Mouse (Mus musculus) CH12.LX (cell line): Measurements from ENCODE around the gene Plch2. TPM values are rescaled to one million over a fixed set of nuclear protein-coding genes. Genes with fewer than 3 reads are reported as not detected.

Experiments
- DNase-seq: peaks from one replicate; pipeline ENCODE4 v3.0.0-alpha.2; 2013; ENCODE audit errors: extremely low read depth
- H3K27ac ChIP-seq: 2 replicates; pipeline ENCODE4 v1.5.1; 2012; ENCODE audit warnings: low read depth, mild to moderate bottlenecking, control low read depth, moderate library complexity; ENCODE audit not compliant: insufficient read depth
- H3K27me3 ChIP-seq: replicated peaks from 2 replicates; pipeline ENCODE3; 2012; ENCODE audit warnings: inconsistent platforms
- H3K36me3 ChIP-seq, 2 experiments: replicated peaks in 1 of 2; 2 replicates each; pipeline versions ENCODE3 to v1.6.1; 2012; ENCODE audit warnings: inconsistent platforms in 1 of 2, low read length in 1 of 2, mild to moderate bottlenecking in 1 of 2, mixed read lengths in 1 of 2, moderate library complexity in 1 of 2; ENCODE audit not compliant: control insufficient read depth in 1 of 2, insufficient read depth in 1 of 2
- H3K4me1 ChIP-seq, 2 experiments: 2 replicates each; pipeline ENCODE4 v1.6.1; 2012; ENCODE audit warnings: inconsistent platforms in 1 of 2, moderate library complexity in 1 of 2; ENCODE audit not compliant: insufficient read depth in 2 of 2, control insufficient read depth in 1 of 2
- H3K4me2 ChIP-seq: 2 replicates; pipeline ENCODE4 v1.6.1; 2012; ENCODE audit warnings: low read depth, mild to moderate bottlenecking, control low read depth; ENCODE audit not compliant: poor library complexity, insufficient read depth, severe bottlenecking
- H3K4me3 ChIP-seq, 3 experiments: fragments of 150-350 bp in 1 of 3; sonication (generic) in 1 of 3; replicated peaks in 1 of 3; 2 replicates each; pipeline versions ENCODE3 to v1.5.1; 2011 to 2012; ENCODE audit warnings: low read depth in 2 of 3, low read length in 2 of 3, mild to moderate bottlenecking in 2 of 3, moderate library complexity in 2 of 3, control low read depth in 1 of 3, improper control_type of control experiment in 1 of 3, inconsistent platforms in 1 of 3, mixed read lengths in 1 of 3; ENCODE audit not compliant: poor library complexity in 1 of 3
- H3K79me2 ChIP-seq: replicated peaks from 2 replicates; pipeline ENCODE4 v1.6.1; 2012; ENCODE audit warnings: mild to moderate bottlenecking, moderate library complexity; ENCODE audit not compliant: control insufficient read depth, poor library complexity, insufficient read depth, severe bottlenecking; ENCODE audit errors: extremely low read depth
- H3K9ac ChIP-seq: 2 replicates; pipeline ENCODE4 v1.6.1; 2012; ENCODE audit warnings: low read depth, mild to moderate bottlenecking, control low read depth, moderate library complexity; ENCODE audit not compliant: insufficient read depth
- H3K9me3 ChIP-seq: replicated peaks from 2 replicates; pipeline ENCODE3; 2012; ENCODE audit warnings: low read length, inconsistent platforms, mixed read lengths
- BHLHE40 ChIP-seq: IDR thresholded peaks from 2 replicates; pipeline ENCODE4 v1.6.1; 2011; ENCODE audit warnings: mild to moderate bottlenecking, low read depth, low read length, improper control_type of control experiment
- E2F4 ChIP-seq: IDR thresholded peaks from 2 replicates; pipeline ENCODE4 v1.6.1; 2011; ENCODE audit warnings: low read depth, low read length, improper control_type of control experiment; ENCODE audit not compliant: insufficient replicate concordance
- ELF1 ChIP-seq: IDR thresholded peaks from 2 replicates; pipeline ENCODE4 v1.6.1; 2014; ENCODE audit warnings: low read depth, mild to moderate bottlenecking, inconsistent platforms, low read length, improper control_type of control experiment
- EP300 ChIP-seq: IDR thresholded peaks from 2 replicates; pipeline ENCODE4 v1.6.1; 2011; ENCODE audit warnings: low read length, improper control_type of control experiment
- ETS1 ChIP-seq: conservative IDR thresholded peaks from 2 replicates; pipeline ENCODE4 v1.6.1; 2012; ENCODE audit warnings: low read depth, mild to moderate bottlenecking, inconsistent platforms, low read length, improper control_type of control experiment, moderate library complexity
- HCFC1 ChIP-seq: IDR thresholded peaks from 2 replicates; pipeline ENCODE4 v1.6.1; 2012; ENCODE audit warnings: low read depth, mild to moderate bottlenecking, inconsistent platforms, low read length, improper control_type of control experiment
- IRF4 ChIP-seq: IDR thresholded peaks from 2 replicates; pipeline ENCODE4 v1.6.1; 2014; ENCODE audit warnings: low read depth, mild to moderate bottlenecking, inconsistent platforms, low read length, improper control_type of control experiment
- JUN ChIP-seq: IDR thresholded peaks from 2 replicates; pipeline ENCODE4 v1.6.1; 2011; ENCODE audit warnings: low read depth, mild to moderate bottlenecking, low read length, improper control_type of control experiment, moderate library complexity; ENCODE audit not compliant: insufficient read depth
- JUND ChIP-seq: conservative IDR thresholded peaks from 2 replicates; pipeline ENCODE4 v1.6.1; 2011; ENCODE audit warnings: low read depth, low read length, improper control_type of control experiment
- KAT2A ChIP-seq: IDR thresholded peaks from 2 replicates; pipeline ENCODE4 v1.6.1; 2012; ENCODE audit warnings: low read length, improper control_type of control experiment, inconsistent platforms; ENCODE audit not compliant: insufficient replicate concordance
- MAZ ChIP-seq: IDR thresholded peaks from 2 replicates; pipeline ENCODE4 v1.6.1; 2012; ENCODE audit warnings: low read depth, mild to moderate bottlenecking, inconsistent platforms, low read length, improper control_type of control experiment, moderate library complexity
- MXI1 ChIP-seq: IDR thresholded peaks from 2 replicates; pipeline ENCODE4 v1.6.1; 2011; ENCODE audit warnings: mild to moderate bottlenecking, low read depth, low read length, improper control_type of control experiment
- MYC ChIP-seq: IDR thresholded peaks from 2 replicates; pipeline ENCODE4 v1.6.1; 2011; ENCODE audit warnings: low read depth, mild to moderate bottlenecking, improper control_type of control experiment, low read length
- NELFE ChIP-seq: IDR thresholded peaks from 2 replicates; pipeline ENCODE4 v1.6.1; 2011; ENCODE audit warnings: low read depth, low read length, improper control_type of control experiment
- NRF1 ChIP-seq: IDR thresholded peaks from 2 replicates; pipeline ENCODE4 v1.6.1; 2014; ENCODE audit warnings: low read depth, mild to moderate bottlenecking, inconsistent platforms, low read length, improper control_type of control experiment, moderate library complexity
- POLR2A ChIP-seq: IDR thresholded peaks from 2 replicates; pipeline ENCODE4 v1.6.1; 2011; ENCODE audit warnings: low read depth, mild to moderate bottlenecking, improper control_type of control experiment, low read length
- SIN3A ChIP-seq: IDR thresholded peaks from 2 replicates; pipeline ENCODE4 v1.6.1; 2012; ENCODE audit warnings: low read length, improper control_type of control experiment, inconsistent platforms
- SMC3 ChIP-seq: IDR thresholded peaks from 2 replicates; pipeline ENCODE4 v1.6.1; 2011; ENCODE audit warnings: low read depth, low read length, improper control_type of control experiment
- TBP ChIP-seq: conservative IDR thresholded peaks from 2 replicates; pipeline ENCODE4 v1.6.1; 2011; ENCODE audit warnings: low read depth, low read length, improper control_type of control experiment
- TCF12 ChIP-seq: IDR thresholded peaks from 2 replicates; pipeline ENCODE4 v1.6.1; 2014; ENCODE audit warnings: low read depth, mild to moderate bottlenecking, inconsistent platforms, low read length, improper control_type of control experiment
- UBTF ChIP-seq: IDR thresholded peaks from 2 replicates; pipeline ENCODE4 v1.6.1; 2012; ENCODE audit warnings: low read depth, mild to moderate bottlenecking, inconsistent platforms, low read length, improper control_type of control experiment, moderate library complexity
- USF2 ChIP-seq: conservative IDR thresholded peaks from 2 replicates; pipeline ENCODE4 v1.6.1; 2011; ENCODE audit warnings: low read depth, low read length, improper control_type of control experiment
- ZC3H11A ChIP-seq: IDR thresholded peaks from 2 replicates; pipeline ENCODE4 v1.6.1; 2012; ENCODE audit warnings: low read depth, mild to moderate bottlenecking, inconsistent platforms, low read length, improper control_type of control experiment
- ZMIZ1 ChIP-seq: IDR thresholded peaks from 2 replicates; pipeline ENCODE4 v1.6.1; 2012; ENCODE audit warnings: low read depth, mild to moderate bottlenecking, inconsistent platforms, low read length, improper control_type of control experiment
- dilution Hi-C: fragments of 300-500 bp; cut with MboI; formaldehyde crosslinking; loops from 2 replicates; pipeline ENCODE4 v1.14.3; 2020; ENCODE audit warnings: low sequenced_read_pairs; ENCODE audit not compliant: extremely low pct_unique_long_range_greater_than_20kb, extremely low pct_ligation_motif_present
- in situ Hi-C: fragments of 300-500 bp; cut with MboI; formaldehyde crosslinking; loops from 3 replicates; pipeline ENCODE4 v1.14.3; 2019; ENCODE audit warnings: low sequenced_read_pairs, low pct_ligation_motif_present, low pct_unique_long_range_greater_than_20kb, mixed read lengths
- polyA plus RNA-seq: library from polyadenylated mRNA; unstranded; fragments of >175 nt; gene quantifications from 2 replicates; pipeline ENCODE4 v1.2.1, GENCODE M21; 2012; ENCODE audit warnings: low read depth; ENCODE audit not compliant: insufficient read length
- total RNA-seq, 2 experiments: library from RNA; depleted of rRNA; stranded (reverse); fragments of 300-350 nt in 1 of 2; fragments of >200 nt in 1 of 2; gene quantifications; 2 replicates each; pipeline ENCODE4 v1.2.3; 2012 to 2014

Gene Plch2
- total and polyA plus RNA-seq, 3 experiments = 0.04 to 0.47 (median 0.17) TPM

DNA sequence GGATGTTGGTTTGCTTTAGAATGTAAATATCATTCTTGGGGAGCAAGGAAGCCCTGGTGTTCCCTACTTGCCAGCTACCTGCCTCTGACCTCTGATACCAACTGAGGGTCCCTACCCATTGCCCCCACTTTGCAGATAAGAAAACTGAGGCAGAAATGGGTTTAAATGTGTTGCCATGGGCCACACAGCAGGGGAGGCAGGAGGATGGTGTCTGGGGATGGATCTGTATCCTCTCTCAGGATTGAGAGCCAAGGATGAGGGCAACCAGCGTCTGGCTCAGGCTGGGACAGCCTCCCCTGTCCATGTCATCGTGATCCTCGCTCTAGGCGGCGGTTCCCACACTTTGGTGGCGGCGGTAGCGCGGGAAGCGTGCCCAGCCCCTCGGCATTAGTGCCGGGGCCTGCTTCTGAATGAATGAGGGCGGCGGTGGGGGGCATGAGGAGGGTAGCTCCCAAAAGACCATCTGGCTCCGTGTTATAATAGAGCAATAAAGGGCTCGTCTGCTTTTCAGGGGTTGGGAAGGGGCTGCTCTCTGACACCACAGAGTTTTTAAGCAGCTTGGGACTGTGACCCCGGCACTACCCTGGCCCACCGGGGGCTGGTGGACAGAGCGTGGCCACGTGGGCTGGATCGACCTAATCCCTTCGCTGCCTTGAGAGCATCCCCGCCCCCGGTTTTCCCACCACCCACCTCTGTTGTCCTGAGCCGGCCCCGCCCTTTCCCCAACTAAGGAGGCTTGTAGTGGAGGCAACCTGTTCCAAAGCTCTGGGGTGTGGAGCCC is 103.9 kb downstream of the Plch2 start:
- Histone ChIP-seq H3K4me2 (no peak overlapping the region), H3K27me3 (peaks cover 48% of the 10 kb centered on the region), H3K36me3 (no peaks in the 10 kb centered on the region), H3K9ac (no peak overlapping the region), H3K9me3 (no peaks in the 10 kb centered on the region), H3K4me1 (peaks cover 21 to 62% of the 10 kb centered on the region in 2 experiments), H3K4me3 (no peak overlapping the region), H3K27ac (no peak overlapping the region), H3K79me2 (no peaks in the 10 kb centered on the region)
- dilution Hi-C loops = no loop called here
- no peak for TF ChIP-seq E2F4
- in situ Hi-C loops = loop anchor here (25.0 kb wide), 1 partner anchor 285 kb away; the partner anchor contains the start of gene Faap20
- no peak for DNase-seq

DNA sequence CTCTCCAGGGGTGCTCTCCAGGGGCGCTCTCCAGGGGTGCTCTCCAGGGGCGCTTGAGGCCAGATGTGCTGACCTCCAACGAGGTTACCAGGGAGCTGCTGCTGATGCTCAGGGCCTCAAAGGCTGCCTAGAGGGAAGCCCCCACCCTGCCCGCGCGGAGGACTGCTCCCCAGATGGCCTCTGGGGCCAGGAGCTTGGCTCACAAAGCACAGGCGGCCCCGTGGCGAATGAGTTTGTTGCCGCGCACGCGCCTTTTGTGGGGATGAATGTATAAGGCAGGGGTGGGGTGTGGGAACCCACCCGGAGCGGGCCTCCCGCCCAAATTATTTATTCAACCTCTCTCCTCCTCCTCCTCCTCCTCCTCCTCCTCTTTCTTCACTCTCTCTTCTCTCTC is 107.0 kb downstream of the Plch2 start:
- TF ChIP-seq BHLHE40 (no peak), USF2 (no peak), NRF1 (peak; percentile 57), POLR2A (no peak), ZMIZ1 (no peak), HCFC1 (no peak)
- dilution Hi-C loops (no loop called here), in situ Hi-C loops (loop anchor here (5.0 to 25.0 kb wide), 2 partner anchors 118 to 812 kb away; partner anchors contain the start of genes Pex10, Trp73 and Wrap73)
- Histone ChIP-seq H3K4me2 (peak overlapping the region; percentile 59; the same call in 1 of the 2 replicates), H3K27me3 (peaks cover 32% of the 10 kb centered on the region), H3K27ac (no peak overlapping the region), H3K4me3 (no peak overlapping the region), H3K9ac (no peak overlapping the region), H3K79me2 (no peaks in the 10 kb centered on the region), H3K36me3 (no peaks in the 10 kb centered on the region), H3K4me1 (peaks cover 24 to 49% of the 10 kb centered on the region in 2 experiments), H3K9me3 (no peaks in the 10 kb centered on the region)
- DNase-seq = no peak

DNA sequence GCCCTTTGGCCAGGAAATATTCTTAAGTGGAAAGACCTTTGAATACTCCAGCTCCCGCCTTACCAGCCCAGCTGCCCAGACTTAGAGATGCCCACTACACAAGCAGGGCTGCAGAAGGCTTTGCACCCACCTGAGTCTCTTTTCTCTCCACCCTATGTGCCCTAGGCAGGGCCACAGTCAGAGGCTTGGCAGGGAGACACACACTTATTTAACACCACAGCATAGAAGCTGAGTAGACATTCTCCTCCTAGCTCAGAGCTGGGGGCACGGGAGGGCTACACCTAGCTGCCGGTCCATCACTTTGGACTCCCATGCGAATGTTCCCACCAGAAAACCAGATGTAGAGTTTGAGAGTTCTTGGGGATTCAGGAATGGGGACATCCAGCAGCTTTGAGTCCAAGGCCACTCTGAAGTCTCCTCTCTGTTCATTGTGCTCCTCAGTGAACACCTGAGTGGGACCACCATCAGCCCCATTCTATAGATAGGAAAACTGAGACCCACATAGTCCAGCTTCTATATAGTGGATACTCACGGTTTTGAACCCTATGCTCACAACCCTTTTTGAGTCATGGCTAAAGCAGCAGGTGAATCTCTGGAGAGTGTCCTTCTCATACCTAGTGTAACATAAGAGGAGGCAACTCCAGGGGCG is 107.5 kb downstream of the Plch2 start:
- Histone ChIP-seq H3K9me3 (no peaks in the 10 kb centered on the region), H3K4me2 (0 out of 2 replicates have a peak overlapping the region, but pooled peaks have one; percentile 2), H3K9ac (no peak overlapping the region), H3K27me3 (peaks cover 32% of the 10 kb centered on the region), H3K36me3 (no peaks in the 10 kb centered on the region), H3K79me2 (no peaks in the 10 kb centered on the region), H3K27ac (no peak overlapping the region), H3K4me1 (peaks cover 24 to 43% of the 10 kb centered on the region in 2 experiments), H3K4me3 (no peak overlapping the region)
- in situ Hi-C loops (loop anchor here (5.0 to 25.0 kb wide), 2 partner anchors 118 to 812 kb away; partner anchors contain the start of genes Pex10, Trp73 and Wrap73), dilution Hi-C loops (no loop called here)
- DNase-seq = no peak
- TF ChIP-seq MXI1 = no peak
- no peak for TF ChIP-seq TCF12
- no peak for TF ChIP-seq NELFE
- TF ChIP-seq JUN = no peak
- TF ChIP-seq TBP = no peak
- TF ChIP-seq NRF1 = no peak
- no peak for TF ChIP-seq MAZ
- no peak for TF ChIP-seq KAT2A
- no peak for TF ChIP-seq ELF1
- no peak for TF ChIP-seq MYC
- TF ChIP-seq SMC3 = no peak
- no peak for TF ChIP-seq ETS1
- no peak for TF ChIP-seq SIN3A
- TF ChIP-seq UBTF = no peak
- no peak for TF ChIP-seq JUND
- no peak for TF ChIP-seq EP300
- TF ChIP-seq ZC3H11A = no peak
- TF ChIP-seq IRF4 = no peak
